Mouse (Mus musculus) forebrain, embryonic 11.5 days (tissue): ENCODE results near the gene A530032D15Rik. TPM values are rescaled to one million over a fixed set of nuclear protein-coding genes. Genes with fewer than 3 reads are reported as not detected.

Source experiments
- polyA plus RNA-seq: library from polyadenylated mRNA; unstranded; fragments of >200 nt; fragmentation: Nextera tagmentation; extraction: Ambion mirVana; gene quantifications from 2 replicates; pipeline ENCODE4 v1.2.1, GENCODE M21; 2014

Gene A530032D15Rik
- polyA plus RNA-seq, 1 experiment from 2014 or later = not detected

Other genes with a start within 250 kb of the A530032D15Rik start
- 3.0 and 4.5 TPM in 2 replicates for gene Slc16a14, start 174.7 kb downstream of the A530032D15Rik start, polyA plus RNA-seq
- not detected in 2 replicates for gene Gm10553, start 9.7 kb downstream of the A530032D15Rik start, polyA plus RNA-seq
- not detected in 2 replicates for gene C130026I21Rik, start 160.7 kb upstream of the A530032D15Rik start, polyA plus RNA-seq